Mouse (Mus musculus) liver, adult 2 months (tissue): Measurements from ENCODE around the gene Rag2. TPM values are rescaled to one million over a fixed set of nuclear protein-coding genes. Genes with fewer than 3 reads are reported as not detected.

Source experiments
- DNase-seq: peaks from one replicate; pipeline ENCODE4 v3.0.0-alpha.2; 2011; ENCODE audit warnings: low read depth, low spot score; ENCODE audit errors: extremely low read depth
- H3K27ac ChIP-seq: fragments of 200-500 bp; replicated peaks from 2 replicates; pipeline ENCODE4 v1.5.1; 2012; ENCODE audit warnings: low read depth, mild to moderate bottlenecking, control low read depth, inconsistent platforms, low read length; ENCODE audit not compliant: insufficient read depth
- H3K27me3 ChIP-seq: fragments of 200-500 bp; 2 replicates; pipeline ENCODE4 v1.6.1; 2012; ENCODE audit warnings: mild to moderate bottlenecking, moderate library complexity, low read length, inconsistent platforms; ENCODE audit not compliant: control insufficient read depth, insufficient read depth
- H3K36me3 ChIP-seq: fragments of 200-500 bp; 2 replicates; pipeline ENCODE4 v1.6.1; 2012; ENCODE audit warnings: low read length, inconsistent platforms; ENCODE audit not compliant: control insufficient read depth, insufficient read depth
- H3K4me1 ChIP-seq: fragments of 200-500 bp; 2 replicates; pipeline ENCODE4 v1.6.1; 2011; ENCODE audit warnings: low read length; ENCODE audit not compliant: control insufficient read depth, insufficient read depth
- H3K4me3 ChIP-seq: fragments of 200-500 bp; 2 replicates; pipeline ENCODE4 v1.5.1; 2011; ENCODE audit warnings: low read depth, mild to moderate bottlenecking, control low read depth, low read length, moderate library complexity; ENCODE audit not compliant: insufficient read depth
- H3K79me2 ChIP-seq: fragments of 200-500 bp; 2 replicates; pipeline ENCODE4 v1.6.1; 2012; ENCODE audit warnings: inconsistent platforms, mild to moderate bottlenecking, low read length, moderate library complexity; ENCODE audit not compliant: control insufficient read depth, insufficient read depth
- H3K9ac ChIP-seq: fragments of 200-500 bp; 2 replicates; pipeline ENCODE4 v1.6.1; 2012; ENCODE audit warnings: low read depth, mild to moderate bottlenecking, control low read depth, inconsistent platforms, low read length
- CTCF ChIP-seq: fragments of 200-500 bp; IDR thresholded peaks from 2 replicates; pipeline ENCODE4 v1.5.1; 2011; ENCODE audit warnings: low read depth, low read length, control low read depth
- POLR2A ChIP-seq: fragments of 200-500 bp; IDR thresholded peaks from 2 replicates; pipeline ENCODE4 v1.6.1; 2011; ENCODE audit warnings: low read length, control low read depth; ENCODE audit not compliant: insufficient read depth; ENCODE audit errors: extremely low read depth
- WGBS: fragments of 180-500 bp; shearing (Covaris S2); methylation state at CpG from one replicate; pipeline ENCODE4 v1.1.7; 2018; 5-methylcytosine and 5-hydroxymethylcytosine counted together
- polyA plus RNA-seq: library from polyadenylated mRNA; depleted of rRNA; stranded (reverse); fragments of >200 nt; gene quantifications from 2 replicates; pipeline ENCODE4 v1.2.3, GENCODE M21; 2012
- total RNA-seq: library from RNA; depleted of rRNA; stranded (reverse); fragments of >200 nt; gene quantifications from 2 replicates; pipeline ENCODE4 v1.2.3, GENCODE M21; 2014

Gene Rag2
- total and polyA plus RNA-seq, 2 experiments: not detected

GRCm38 (mm10) chr2:101648361-101648760 is 23.8 kb downstream of the Rag2 start:
- 87% methylated on average over 2 of the region's 2 CpGs for WGBS
- no peak for DNase-seq
- Histone ChIP-seq H3K27ac (no peak overlapping the region), H3K27me3 (no peaks in the 10 kb centered on the region), H3K4me1 (no peaks in the 10 kb centered on the region), H3K36me3 (no peaks in the 10 kb centered on the region), H3K9ac (no peak overlapping the region), H3K4me3 (no peak overlapping the region), H3K79me2 (no peaks in the 10 kb centered on the region)
- TF ChIP-seq POLR2A: no peak
- no peak for TF ChIP-seq CTCF

GRCm38 (mm10) chr2:101649114-101649671 is 24.7 kb downstream of the Rag2 start, which contains the start of the genes Rag1 and B230118H07Rik:
TSS of gene Rag1 (minus strand) at chr2:101649501.
TSS of gene B230118H07Rik (minus strand) at chr2:101649532.
- TF ChIP-seq POLR2A (no peak), CTCF (no peak)
- H3K4me3 ChIP-seq: no peak within 1 kb of the TSS
- WGBS: 49% methylated on average over 8 of the region's 8 CpGs
- H3K79me2 ChIP-seq: no peaks in the 10 kb centered on the region
- no peaks in the 10 kb centered on the region for H3K36me3 ChIP-seq
- DNase-seq: no peak
- H3K27ac ChIP-seq: no peak within 1 kb of the TSS
- no peaks in the 10 kb centered on the region for H3K4me1 ChIP-seq
- no peak within 1 kb of the TSS for H3K9ac ChIP-seq
- no peaks in the 10 kb centered on the region for H3K27me3 ChIP-seq

GRCm38 (mm10) chr2:101650446-101650845 is 25.9 kb downstream of the Rag2 start:
- H3K4me3 ChIP-seq: no peak overlapping the region
- no peak for DNase-seq
- TF ChIP-seq CTCF (no peak), POLR2A (no peak)
- 20% methylated on average over 1 of the region's 1 CpGs for WGBS
- no peaks in the 10 kb centered on the region for H3K79me2 ChIP-seq
- no peaks in the 10 kb centered on the region for H3K4me1 ChIP-seq
- no peak overlapping the region for H3K9ac ChIP-seq
- H3K27ac ChIP-seq: no peak overlapping the region
- no peaks in the 10 kb centered on the region for H3K27me3 ChIP-seq
- H3K36me3 ChIP-seq: no peaks in the 10 kb centered on the region

GRCm38 (mm10) chr2:101652204-101652920 is 27.8 kb downstream of the Rag2 start:
- H3K79me2 ChIP-seq: no peaks in the 10 kb centered on the region
- no peak overlapping the region for H3K9ac ChIP-seq
- H3K4me1 ChIP-seq: no peaks in the 10 kb centered on the region
- no peaks in the 10 kb centered on the region for H3K27me3 ChIP-seq
- H3K27ac ChIP-seq: no peak overlapping the region
- WGBS: 50% methylated on average over 14 of the region's 14 CpGs
- TF ChIP-seq POLR2A (no peak), CTCF (no peak)
- no peak overlapping the region for H3K4me3 ChIP-seq
- DNase-seq: no peak
- H3K36me3 ChIP-seq: no peaks in the 10 kb centered on the region

- Histone ChIP-seq H3K27ac (no peak overlapping the region), H3K36me3 (no peaks in the 10 kb centered on the region), H3K27me3 (0 out of 2 replicates have a peak, but pooled peaks cover 3% of the 10 kb centered on the region), H3K9ac (no peak overlapping the region), H3K4me3 (no peak overlapping the region), H3K4me1 (no peaks in the 10 kb centered on the region), H3K79me2 (no peaks in the 10 kb centered on the region)
- peak; percentile 69 for TF ChIP-seq CTCF
- no peak for TF ChIP-seq POLR2A
- 13% methylated on average over 14 of the region's 14 CpGs for WGBS
- peak; percentile 48 for DNase-seq
These were observed 28.5 kb downstream of the Rag2 start for GRCm38 (mm10) chr2:101652921-101653597.
